Mouse (Mus musculus) cerebral cortex, adult 2 months (tissue): Measurements from ENCODE around the gene Il1b.

Experiments used
- WGBS: fragments of 180-500 bp; shearing (Covaris S2); methylation state at CpG from one replicate; pipeline ENCODE4 v1.1.7; 2018; 5-methylcytosine and 5-hydroxymethylcytosine counted together

The Il1b gene

GRCm38 (mm10) chr2:129368795-129369194 lies 2.1 kb downstream of the Il1b start:
- 90% methylated on average over 5 of the region's 5 CpGs for WGBS

GRCm38 (mm10) chr2:129368106-129368505 lies 2.8 kb downstream of the Il1b start:
- 63% methylated on average over 2 of the region's 2 CpGs for WGBS

- 58% methylated on average over 5 of the region's 5 CpGs for WGBS
Measured at GRCm38 (mm10) chr2:129367246-129367645, 3.7 kb downstream of the Il1b start.

GRCm38 (mm10) chr2:129360975-129361560 lies 9.9 kb downstream of the Il1b start:
- 48% methylated on average over 3 of the region's 3 CpGs for WGBS

- 42% methylated on average over 10 of the region's 10 CpGs for WGBS
Measured at GRCm38 (mm10) chr2:129360197-129360596, 10.7 kb downstream of the Il1b start.

GRCm38 (mm10) chr2:129338138-129338621 lies 32.8 kb downstream of the Il1b start:
- WGBS, result 73% methylated on average over 6 of the region's 6 CpGs

- WGBS, result 42% methylated on average over 4 of the region's 4 CpGs
Measured at GRCm38 (mm10) chr2:129333471-129333870, 37.5 kb downstream of the Il1b start.

- 68% methylated on average over 13 of the region's 13 CpGs for WGBS
Measured at GRCm38 (mm10) chr2:129330540-129330939, 40.4 kb downstream of the Il1b start.

- WGBS, result 56% methylated on average over 7 of the region's 7 CpGs
Measured at GRCm38 (mm10) chr2:129330024-129330423, 40.9 kb downstream of the Il1b start.

- WGBS, result 88% methylated on average over 4 of the region's 4 CpGs
Measured at GRCm38 (mm10) chr2:129328238-129328637, 42.7 kb downstream of the Il1b start.

GRCm38 (mm10) chr2:129324216-129324615 lies 46.7 kb downstream of the Il1b start:
- 84% methylated on average over 3 of the region's 3 CpGs for WGBS

- 59% methylated on average over 1 of the region's 1 CpGs for WGBS
Measured at GRCm38 (mm10) chr2:129322117-129322635, 48.8 kb downstream of the Il1b start.

GRCm38 (mm10) chr2:129320033-129320605 lies 50.8 kb downstream of the Il1b start:
- 53% methylated on average over 8 of the region's 8 CpGs for WGBS

- 68% methylated on average over 4 of the region's 4 CpGs for WGBS
Measured at GRCm38 (mm10) chr2:129315831-129316230, 55.1 kb downstream of the Il1b start.

GRCm38 (mm10) chr2:129314880-129315279 lies 56.1 kb downstream of the Il1b start:
- 65% methylated on average over 6 of the region's 6 CpGs for WGBS
